Mouse (Mus musculus) neutrophil, adult 83 days (primary cell): Measurements from ENCODE around the gene Gm21820. TPM values are rescaled to one million over a fixed set of nuclear protein-coding genes. Genes with fewer than 3 reads are reported as not detected.

Experiments used
- total RNA-seq, 2 experiments: library from RNA; stranded (reverse); gene quantifications; one replicate each; pipeline ENCODE4 v1.2.4; 2023

Gm21820 gene
- total RNA-seq: not detected

DNA sequence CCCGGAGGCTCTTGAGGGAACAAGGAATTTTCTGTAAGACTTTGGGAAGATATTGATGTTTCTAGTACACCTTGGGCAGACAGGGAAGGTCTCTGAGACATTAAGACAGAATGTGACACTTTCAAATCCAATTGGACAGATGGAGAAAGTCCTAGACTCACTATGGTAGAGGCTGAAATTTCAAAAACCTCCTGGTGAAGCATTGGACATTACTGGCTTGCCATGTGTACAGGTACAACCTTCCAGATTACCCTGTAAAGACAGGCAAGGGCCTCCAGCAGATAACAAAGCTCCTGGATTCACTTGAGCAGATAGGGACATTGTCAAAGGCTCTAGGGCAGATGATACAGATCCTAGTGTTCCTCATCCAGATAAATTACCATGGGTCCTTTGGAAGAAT is at the start of gene Gm21820:
TSS of gene Gm21820 (minus strand) at position 101 of the 400 bp plus-strand sequence.

Other genes with a start within 250 kb of the Gm21820 start
- not detected for gene Gm20918, start 205.5 kb downstream of the Gm21820 start, total RNA-seq